Mouse (Mus musculus) adrenal gland, postnatal 0 days (tissue): ENCODE measurements around the gene Defb29. TPM values are rescaled to one million over a fixed set of nuclear protein-coding genes. Genes with fewer than 3 reads are reported as not detected.

Source experiments
- polyA plus RNA-seq: library from polyadenylated mRNA; unstranded; fragments of >200 nt; fragmentation: Nextera tagmentation; extraction: Ambion mirVana; gene quantifications from 2 replicates; pipeline ENCODE4 v1.2.1, GENCODE M21; 2015

Gene Defb29
- 0.41 TPM in 1 of 2 replicates, not detected in the other for polyA plus RNA-seq

GRCm38 (mm10) chr2:152539944-152540710, at the start of gene Defb29:
Defb29 (minus strand) TSS chr2:152540098.

GRCm38 (mm10) chr2:152580107-152580506, 40.2 kb upstream of the Defb29 start, which contains the start of gene Defb19:
Defb19 (minus strand) TSS chr2:152580312.

GRCm38 (mm10) chr2:152572114-152572794, 32.4 kb upstream of the Defb29 start, which contains the start of gene Defb21:
Defb21 (plus strand) TSS chr2:152572744.

GRCm38 (mm10) chr2:152569038-152569437, 29.1 kb upstream of the Defb29 start, which contains the start of gene Gm17416:
Gm17416 (plus strand) TSS chr2:152569338.

GRCm38 (mm10) chr2:152517981-152518380, 21.9 kb downstream of the Defb29 start, which contains the start of gene Defb28:
Defb28 (plus strand) TSS chr2:152518255.

GRCm38 (mm10) chr2:152511592-152511991, 28.3 kb downstream of the Defb29 start, which contains the start of gene Defb26:
Defb26 (minus strand) TSS chr2:152511692.

GRCm38 (mm10) chr2:152490038-152490437, 49.9 kb downstream of the Defb29 start, which contains the start of gene Defb22:
Defb22 (minus strand) TSS chr2:152490138.

Other genes starting within 250 kb of the Defb29 start
- 26.9 and 42.2 TPM in 2 replicates for gene Tbc1d20, start 246.3 kb downstream of the Defb29 start, polyA plus RNA-seq
- 63.0 and 98.2 TPM in 2 replicates for gene Rbck1, start 207.4 kb downstream of the Defb29 start, polyA plus RNA-seq
- 3.7 and 7.3 TPM in 2 replicates for gene Trib3, start 196.1 kb downstream of the Defb29 start, polyA plus RNA-seq
- 7.9 and 13.9 TPM in 2 replicates for gene Nrsn2, start 163.5 kb downstream of the Defb29 start, polyA plus RNA-seq
- 6.8 and 6.9 TPM in 2 replicates for gene Sox12, start 142.0 kb downstream of the Defb29 start, polyA plus RNA-seq
- gene Zcchc3, start 125.1 kb downstream of the Defb29 start, polyA plus RNA-seq, result 16.3 and 19.2 TPM in 2 replicates
- 0.54 and 0.61 TPM in 2 replicates for gene 6820408C15Rik, start 124.5 kb downstream of the Defb29 start, polyA plus RNA-seq
- gene Defb23, start 75.5 kb downstream of the Defb29 start, polyA plus RNA-seq, result not detected in 2 replicates
- gene Defb20, start 63.0 kb downstream of the Defb29 start, polyA plus RNA-seq, result not detected in 2 replicates
- gene Defb22, start 50.0 kb downstream of the Defb29 start, polyA plus RNA-seq, result not detected in 2 replicates
- not detected in 2 replicates for gene Defb26, start 28.4 kb downstream of the Defb29 start, polyA plus RNA-seq
- gene Defb28, start 21.8 kb downstream of the Defb29 start, polyA plus RNA-seq, result not detected in 2 replicates
- gene Gm17416, start 29.2 kb upstream of the Defb29 start, polyA plus RNA-seq, result not detected in 2 replicates
- gene Defb21, start 32.6 kb upstream of the Defb29 start, polyA plus RNA-seq, result not detected in 2 replicates
- 10.1 and 18.3 TPM in 2 replicates for gene Defb19, start 40.2 kb upstream of the Defb29 start, polyA plus RNA-seq
- gene Defb45, start 59.3 kb upstream of the Defb29 start, polyA plus RNA-seq, result not detected in 2 replicates
- 9.0 and 10.7 TPM in 2 replicates for gene Defb36, start 64.2 kb upstream of the Defb29 start, polyA plus RNA-seq
- 4.1 and 5.2 TPM in 2 replicates for gene Defb25, start 83.0 kb upstream of the Defb29 start, polyA plus RNA-seq
- 8.9 and 10.3 TPM in 2 replicates for gene Rem1, start 86.9 kb upstream of the Defb29 start, polyA plus RNA-seq
- gene H13, start 129.4 kb upstream of the Defb29 start, polyA plus RNA-seq, result 141 and 183 TPM in 2 replicates
- gene Mcts2, start 146.9 kb upstream of the Defb29 start, polyA plus RNA-seq, result 52.4 and 57.4 TPM in 2 replicates
- gene Id1, start 196.2 kb upstream of the Defb29 start, polyA plus RNA-seq, result 91.1 and 97.3 TPM in 2 replicates
- 10.2 and 12.2 TPM in 2 replicates for gene Cox4i2, start 214.1 kb upstream of the Defb29 start, polyA plus RNA-seq